Mouse (Mus musculus): ENCODE results near the gene Aspg. TPM values are rescaled to one million over a fixed set of nuclear protein-coding genes. Genes with fewer than 3 reads are reported as not detected.

Aspg gene
- polyA plus RNA-seq, 1 experiment from 2014 or later = 1.6 TPM

GRCm38 (mm10) chr12:112150011-112150410 is 43.5 kb downstream of the Aspg start:
- TF ChIP-seq CTCF (IDR thresholded peaks at IDR 0.05; ENCODE audit: low read depth) = no peak
- no peak overlapping the region for H3K9ac ChIP-seq
- 0 out of 2 replicates have a peak, but pooled peaks cover 3% of the 10 kb centered on the region for H3K4me1 ChIP-seq (ENCODE audit: insufficient read depth)
- H3K9me3 ChIP-seq (ENCODE audit: low read depth, low read length) = no peaks in the 10 kb centered on the region
- WGBS = 46% methylated on average over 7 of the region's 7 CpGs
- H3K36me3 ChIP-seq (ENCODE audit: insufficient read depth) = no peaks in the 10 kb centered on the region
- H3K4me2 ChIP-seq = 0 out of 2 replicates have a peak overlapping the region, but pooled peaks have one; percentile 18
- H3K27ac ChIP-seq (ENCODE audit: low read depth) = no peak overlapping the region
- H3K4me3 ChIP-seq (ENCODE audit: low read depth, low read length) = no peak overlapping the region
- peaks cover 20% of the 10 kb centered on the region for H3K27me3 ChIP-seq (ENCODE audit: insufficient read depth, low read length)
- ATAC-seq (ENCODE audit: insufficient read depth) = no peak
- no peak for DNase-seq

GRCm38 (mm10) chr12:112151244-112151979 is 44.9 kb downstream of the Aspg start:
- peak overlapping the region; percentile 1; the same call in 1 of the 2 replicates for H3K4me2 ChIP-seq
- no peak for ATAC-seq (ENCODE audit: insufficient read depth)
- no peaks in the 10 kb centered on the region for H3K36me3 ChIP-seq (ENCODE audit: insufficient read depth)
- no peaks in the 10 kb centered on the region for H3K9me3 ChIP-seq (ENCODE audit: low read depth, low read length)
- H3K9ac ChIP-seq = no peak overlapping the region
- 0 out of 2 replicates have a peak, but pooled peaks cover 3% of the 10 kb centered on the region for H3K4me1 ChIP-seq (ENCODE audit: insufficient read depth)
- peak; percentile 47 for DNase-seq
- H3K4me3 ChIP-seq (ENCODE audit: low read depth, low read length) = no peak overlapping the region
- no peak for TF ChIP-seq CTCF (IDR thresholded peaks at IDR 0.05; ENCODE audit: low read depth)
- 28% methylated on average over 12 of the region's 12 CpGs for WGBS
- H3K27ac ChIP-seq (ENCODE audit: low read depth) = peak overlapping the region; percentile 21; the same call in 1 of the 2 replicates
- H3K27me3 ChIP-seq (ENCODE audit: insufficient read depth, low read length) = peaks cover 12% of the 10 kb centered on the region; the same call in 1 of the 2 replicates

GRCm38 (mm10) chr12:112151980-112152362 is 45.5 kb downstream of the Aspg start:
- Histone ChIP-seq H3K4me2 (no peak overlapping the region), H3K9me3 (ENCODE audit: low read depth, low read length) (no peaks in the 10 kb centered on the region), H3K27ac (ENCODE audit: low read depth) (no peak overlapping the region), H3K9ac (no peak overlapping the region), H3K4me1 (ENCODE audit: insufficient read depth) (0 out of 2 replicates have a peak, but pooled peaks cover 3% of the 10 kb centered on the region), H3K4me3 (ENCODE audit: low read depth, low read length) (no peak overlapping the region), H3K36me3 (ENCODE audit: insufficient read depth) (no peaks in the 10 kb centered on the region), H3K27me3 (ENCODE audit: insufficient read depth, low read length) (peaks cover 7% of the 10 kb centered on the region; the same call in 1 of the 2 replicates)
- DNase-seq (no peak), ATAC-seq (ENCODE audit: insufficient read depth) (no peak)
- TF ChIP-seq CTCF (IDR thresholded peaks at IDR 0.05; ENCODE audit: low read depth) = no peak
- WGBS = 36% methylated on average over 6 of the region's 6 CpGs

- H3K4me1 ChIP-seq (ENCODE audit: insufficient read depth) = 0 out of 2 replicates have a peak, but pooled peaks cover 3% of the 10 kb centered on the region
- no peaks in the 10 kb centered on the region for H3K27me3 ChIP-seq (ENCODE audit: insufficient read depth, low read length)
- H3K9me3 ChIP-seq (ENCODE audit: low read depth, low read length) = no peaks in the 10 kb centered on the region
- H3K27ac ChIP-seq (ENCODE audit: low read depth) = no peak overlapping the region
- WGBS = 64% methylated on average over 12 of the region's 12 CpGs
- no peaks in the 10 kb centered on the region for H3K36me3 ChIP-seq (ENCODE audit: insufficient read depth)
- TF ChIP-seq CTCF (IDR thresholded peaks at IDR 0.05; ENCODE audit: low read depth) = no peak
- ATAC-seq (ENCODE audit: insufficient read depth) = no peak
- H3K9ac ChIP-seq = no peak overlapping the region
- no peak overlapping the region for H3K4me2 ChIP-seq
- H3K4me3 ChIP-seq (ENCODE audit: low read depth, low read length) = no peak overlapping the region
- DNase-seq = peak; percentile 50
Observed at GRCm38 (mm10) chr12:112153597-112153996, 47.1 kb downstream of the Aspg start.

GRCm38 (mm10) chr12:112154476-112154875 is 48.0 kb downstream of the Aspg start:
- peak overlapping the region; percentile 58; the same call in 1 of the 2 replicates for H3K27ac ChIP-seq (ENCODE audit: low read depth)
- TF ChIP-seq CTCF (IDR thresholded peaks at IDR 0.05; ENCODE audit: low read depth) = no peak
- no peaks in the 10 kb centered on the region for H3K27me3 ChIP-seq (ENCODE audit: insufficient read depth, low read length)
- ATAC-seq (ENCODE audit: insufficient read depth) (no peak), DNase-seq (peak; percentile 32)
- no peak overlapping the region for H3K9ac ChIP-seq
- no peak overlapping the region for H3K4me3 ChIP-seq (ENCODE audit: low read depth, low read length)
- 0 out of 2 replicates have a peak, but pooled peaks cover 3% of the 10 kb centered on the region for H3K4me1 ChIP-seq (ENCODE audit: insufficient read depth)
- WGBS = 51% methylated on average over 5 of the region's 5 CpGs
- H3K4me2 ChIP-seq = no peak overlapping the region
- 0 out of 2 replicates have a peak, but pooled peaks cover 2% of the 10 kb centered on the region for H3K36me3 ChIP-seq (ENCODE audit: insufficient read depth)
- no peaks in the 10 kb centered on the region for H3K9me3 ChIP-seq (ENCODE audit: low read depth, low read length)

GRCm38 (mm10) chr12:112155218-112156051 is 49.0 kb downstream of the Aspg start:
- ATAC-seq (ENCODE audit: insufficient read depth) (no peak), DNase-seq (peak; percentile 57)
- Histone ChIP-seq H3K36me3 (ENCODE audit: insufficient read depth) (0 out of 2 replicates have a peak, but pooled peaks cover 2% of the 10 kb centered on the region), H3K4me3 (ENCODE audit: low read depth, low read length) (no peak overlapping the region), H3K9ac (no peak overlapping the region; the same call in 1 of the 2 replicates), H3K27me3 (ENCODE audit: insufficient read depth, low read length) (no peaks in the 10 kb centered on the region), H3K4me2 (no peak overlapping the region), H3K27ac (ENCODE audit: low read depth) (peak overlapping the region; percentile 58), H3K4me1 (ENCODE audit: insufficient read depth) (0 out of 2 replicates have a peak, but pooled peaks cover 3% of the 10 kb centered on the region), H3K9me3 (ENCODE audit: low read depth, low read length) (no peaks in the 10 kb centered on the region)
- WGBS = 61% methylated on average over 16 of the region's 16 CpGs
- no peak for TF ChIP-seq CTCF (IDR thresholded peaks at IDR 0.05; ENCODE audit: low read depth)

Measured in lung, embryonic 14.5 days (tissue).